Mouse (Mus musculus) intestine, postnatal 0 days (tissue): ENCODE data around the gene Sorbs2. TPM values are rescaled to one million over a fixed set of nuclear protein-coding genes. Genes with fewer than 3 reads are reported as not detected.
A peak's percentile ranks its signal among the peaks of the same experiment; 100 is the strongest.

Experiments used
- ATAC-seq: fragments of 200-750 bp; cut with Nextera tagmentation; 2 replicates; pipeline ENCODE4 v1.8.0; 2017; ENCODE audit warnings: mild to moderate bottlenecking, moderate TSS enrichment, moderate library complexity
- H3K27ac ChIP-seq: fragments of 300-500 bp; sonication (generic); 2 replicates; pipeline ENCODE4 v1.5.1; 2014; ENCODE audit warnings: mild to moderate bottlenecking, low read depth, low read length, moderate library complexity
- H3K27me3 ChIP-seq: fragments of 300-500 bp; sonication (generic); replicated peaks from 2 replicates; pipeline ENCODE4 v1.6.1; 2014; ENCODE audit warnings: low read length, mixed read lengths; ENCODE audit not compliant: control insufficient read depth, insufficient read depth
- H3K36me3 ChIP-seq: fragments of 300-500 bp; sonication (generic); 2 replicates; pipeline ENCODE4 v1.6.1; 2014; ENCODE audit warnings: mild to moderate bottlenecking, moderate library complexity; ENCODE audit not compliant: control insufficient read depth, insufficient read depth
- H3K4me1 ChIP-seq: fragments of 300-500 bp; sonication (generic); replicated peaks from 2 replicates; pipeline ENCODE4 v1.6.1; 2014; ENCODE audit warnings: antibody characterized with exemption, low read length, mixed read lengths; ENCODE audit not compliant: control insufficient read depth, insufficient read depth
- H3K4me2 ChIP-seq: fragments of 300-500 bp; sonication (generic); replicated peaks from 2 replicates; pipeline ENCODE4 v1.6.1; 2014; ENCODE audit warnings: low read depth, mild to moderate bottlenecking, moderate library complexity
- H3K4me3 ChIP-seq: fragments of 300-500 bp; sonication (generic); 2 replicates; pipeline ENCODE4 v1.5.1; 2014; ENCODE audit warnings: low read depth, low read length
- H3K9ac ChIP-seq: fragments of 300-500 bp; sonication (generic); 2 replicates; pipeline ENCODE4 v1.6.1; 2014; ENCODE audit warnings: mild to moderate bottlenecking, low read depth, low read length
- H3K9me3 ChIP-seq: fragments of 300-500 bp; sonication (generic); 2 replicates; pipeline ENCODE4 v1.6.1; 2016; ENCODE audit warnings: mixed run types; ENCODE audit not compliant: control insufficient read depth
- CTCF ChIP-seq: sonication (generic); IDR thresholded peaks from 2 replicates; pipeline ENCODE4 v1.5.1; 2016; ENCODE audit warnings: low read depth, mild to moderate bottlenecking, control low read depth, antibody characterized with exemption, moderate library complexity
- WGBS: fragments of 180-500 bp; shearing (Covaris S2); extraction: QIAGEN DNeasy Blood & Tissue Kit; methylation state at CpG from one replicate; pipeline ENCODE4 v1.1.7; 2014; 5-methylcytosine and 5-hydroxymethylcytosine counted together
- polyA plus RNA-seq: library from polyadenylated mRNA; unstranded; fragments of >200 nt; fragmentation: Nextera tagmentation; extraction: Ambion mirVana; gene quantifications from 2 replicates; pipeline ENCODE4 v1.2.1, GENCODE M21; 2015

The Sorbs2 gene
- polyA plus RNA-seq, 1 experiment from 2014 or later: 16.0 TPM

DNA sequence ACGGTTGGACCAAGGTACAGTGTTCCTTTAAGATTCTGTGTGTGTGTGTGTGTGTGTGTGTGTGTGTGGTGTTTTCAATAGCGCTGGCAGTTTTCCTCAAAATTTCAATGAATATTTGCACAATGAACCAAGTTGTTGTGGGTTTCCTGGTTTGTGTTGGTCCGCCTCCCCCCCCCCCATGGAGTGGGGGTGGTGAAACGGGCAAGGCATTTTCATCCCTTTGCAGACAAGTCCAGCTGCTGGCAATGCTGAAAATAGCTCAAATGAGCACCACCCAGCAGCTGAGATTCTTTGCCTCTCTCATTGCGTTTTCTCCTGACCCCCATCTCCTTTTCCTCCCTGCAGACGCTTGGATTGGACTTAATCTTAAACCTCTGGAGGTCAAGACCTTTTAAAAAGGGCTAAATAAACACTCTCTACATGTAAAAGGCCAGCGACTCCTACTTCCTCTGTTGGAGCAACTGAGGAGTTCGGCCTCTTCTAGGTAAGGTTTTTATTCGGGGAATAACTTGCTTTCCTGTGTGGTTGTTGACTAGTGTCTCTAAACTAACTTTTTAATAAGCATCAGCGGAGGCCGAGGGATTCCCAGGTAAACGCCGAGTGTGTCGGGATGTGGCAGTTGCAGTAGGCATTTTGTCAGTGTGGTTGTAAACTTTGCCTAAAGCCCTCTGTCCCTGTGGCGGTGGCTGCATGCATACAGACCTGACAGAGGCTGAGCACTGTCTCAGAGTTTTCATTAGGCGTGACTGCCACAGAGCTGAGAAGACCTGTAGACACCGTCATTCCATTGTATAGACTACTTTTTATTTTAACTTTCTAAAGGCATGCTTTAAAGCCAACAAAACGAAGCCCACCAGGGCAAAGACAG, 151.1 kb downstream of the Sorbs2 start:
- no peaks in the 10 kb centered on the region for H3K36me3 ChIP-seq
- peak overlapping the region; percentile 55 for H3K4me2 ChIP-seq
- no peak for ATAC-seq
- H3K4me1 ChIP-seq: peaks cover 8% of the 10 kb centered on the region; the same call in 1 of the 2 replicates
- H3K4me3 ChIP-seq: peak overlapping the region; percentile 9
- TF ChIP-seq CTCF: no peak
- H3K27me3 ChIP-seq: no peaks in the 10 kb centered on the region
- peak overlapping the region; percentile 8; the same call in 1 of the 2 replicates for H3K27ac ChIP-seq
- WGBS: 20% methylated on average over 18 of the region's 18 CpGs
- no peaks in the 10 kb centered on the region for H3K9me3 ChIP-seq
- H3K9ac ChIP-seq: 0 out of 2 replicates have a peak overlapping the region, but pooled peaks have one; percentile 1

DNA sequence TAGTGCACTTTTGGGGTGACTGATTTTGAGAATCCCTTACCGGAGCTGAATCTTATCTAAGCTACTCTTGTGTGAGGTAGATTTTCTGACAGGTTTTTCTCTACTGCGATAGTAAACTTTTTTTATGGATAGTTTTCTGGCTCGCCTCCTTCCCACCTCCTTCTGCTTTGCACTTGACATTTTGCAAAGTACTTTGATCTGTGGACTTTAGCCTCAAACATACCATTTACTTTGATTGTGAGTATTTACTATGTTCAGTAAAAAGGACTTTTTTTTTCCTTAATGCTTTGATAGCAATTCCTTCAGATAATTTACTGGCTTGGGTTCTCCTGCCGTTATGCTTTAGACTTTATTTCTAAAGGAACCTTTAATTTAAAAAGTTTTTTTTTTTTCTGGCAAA, 151.9 kb downstream of the Sorbs2 start:
- H3K36me3 ChIP-seq: no peaks in the 10 kb centered on the region
- no peak for TF ChIP-seq CTCF
- 33% methylated on average over 4 of the region's 4 CpGs for WGBS
- H3K9me3 ChIP-seq: no peaks in the 10 kb centered on the region
- peaks cover 8% of the 10 kb centered on the region; the same call in 1 of the 2 replicates for H3K4me1 ChIP-seq
- ATAC-seq: peak; percentile 65
- peak overlapping the region; percentile 9; the same call in 1 of the 2 replicates for H3K4me3 ChIP-seq
- H3K27me3 ChIP-seq: no peaks in the 10 kb centered on the region
- 0 out of 2 replicates have a peak overlapping the region, but pooled peaks have one; percentile 8 for H3K27ac ChIP-seq
- H3K4me2 ChIP-seq: peak overlapping the region; percentile 55
- H3K9ac ChIP-seq: no peak overlapping the region

DNA sequence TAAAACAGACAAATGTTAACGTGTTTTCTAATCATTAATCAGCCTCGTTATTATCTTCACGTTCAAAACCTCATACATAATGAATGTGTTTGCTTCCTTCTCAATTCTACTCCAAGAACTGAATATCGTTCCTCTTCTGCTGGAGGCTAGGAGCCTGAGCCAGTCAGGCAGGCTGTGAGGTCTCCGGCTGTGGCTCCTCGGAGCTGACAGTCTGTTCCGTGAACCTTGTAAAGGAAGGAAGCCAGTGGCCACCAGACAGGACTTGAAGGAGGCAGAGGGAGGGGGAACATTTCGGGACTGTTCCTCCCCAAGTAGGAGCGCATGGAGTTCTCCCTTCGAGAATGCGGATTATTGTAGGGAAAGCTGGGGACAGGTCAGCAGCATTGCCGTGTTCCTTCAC, 153.0 kb downstream of the Sorbs2 start:
- H3K4me3 ChIP-seq: no peak overlapping the region
- no peak for ATAC-seq
- no peak overlapping the region for H3K4me2 ChIP-seq
- H3K9me3 ChIP-seq: no peaks in the 10 kb centered on the region
- no peak overlapping the region for H3K9ac ChIP-seq
- H3K27ac ChIP-seq: no peak overlapping the region
- H3K27me3 ChIP-seq: no peaks in the 10 kb centered on the region
- H3K4me1 ChIP-seq: peaks cover 8% of the 10 kb centered on the region; the same call in 1 of the 2 replicates
- TF ChIP-seq CTCF: no peak
- H3K36me3 ChIP-seq: no peaks in the 10 kb centered on the region
- WGBS: 44% methylated on average over 12 of the region's 12 CpGs

DNA sequence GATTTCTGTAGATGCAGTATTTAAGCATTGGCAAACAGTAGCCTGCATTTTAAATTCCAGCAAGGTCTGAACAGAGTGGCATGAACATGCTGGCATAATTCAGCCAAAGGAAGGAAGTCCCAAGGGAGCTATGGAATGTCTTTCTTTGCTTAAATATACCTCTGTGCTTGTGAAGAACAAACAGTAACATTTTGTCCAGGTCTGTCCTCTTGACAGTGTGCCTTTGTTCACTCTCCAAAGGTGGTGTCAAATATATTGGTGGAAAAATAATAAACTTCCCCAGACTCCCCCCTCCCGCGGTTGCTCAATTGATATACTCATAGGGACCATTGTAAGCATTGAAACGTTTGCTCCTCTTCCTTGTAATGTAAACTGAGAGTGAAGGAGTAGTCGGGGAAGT, 154.0 kb downstream of the Sorbs2 start:
- Histone ChIP-seq H3K4me2 (no peak overlapping the region), H3K27me3 (no peaks in the 10 kb centered on the region), H3K27ac (no peak overlapping the region), H3K9me3 (no peaks in the 10 kb centered on the region), H3K9ac (no peak overlapping the region), H3K36me3 (no peaks in the 10 kb centered on the region), H3K4me1 (peaks cover 8% of the 10 kb centered on the region; the same call in 1 of the 2 replicates), H3K4me3 (no peak overlapping the region)
- no peak for ATAC-seq
- no peak for TF ChIP-seq CTCF
- 18% methylated on average over 4 of the region's 4 CpGs for WGBS

DNA sequence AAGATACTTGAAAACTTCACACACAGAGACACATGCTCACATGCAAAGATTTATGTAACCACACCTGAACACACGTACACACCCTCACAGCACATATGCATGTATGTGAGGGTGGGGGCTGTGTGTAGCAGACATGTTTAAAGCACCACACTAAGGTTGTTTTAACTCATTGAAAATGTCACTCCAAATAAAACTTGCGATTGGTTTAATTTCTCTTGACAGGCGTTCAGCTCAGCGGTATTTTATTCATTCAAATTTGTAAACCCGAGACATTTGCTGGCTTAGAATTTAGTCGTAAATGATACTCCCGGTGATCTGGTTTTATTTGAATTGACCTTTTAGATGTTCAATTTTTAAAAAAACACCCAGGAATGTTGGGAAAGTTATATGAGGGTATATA, 158.6 kb downstream of the Sorbs2 start:
- no peak for ATAC-seq
- Histone ChIP-seq H3K9me3 (no peaks in the 10 kb centered on the region), H3K4me2 (no peak overlapping the region), H3K9ac (no peak overlapping the region), H3K27me3 (no peaks in the 10 kb centered on the region), H3K4me1 (peaks cover 4% of the 10 kb centered on the region; the same call in 1 of the 2 replicates), H3K27ac (no peak overlapping the region), H3K36me3 (no peaks in the 10 kb centered on the region), H3K4me3 (no peak overlapping the region)
- no peak for TF ChIP-seq CTCF
- WGBS: 93% methylated on average over 7 of the region's 7 CpGs

DNA sequence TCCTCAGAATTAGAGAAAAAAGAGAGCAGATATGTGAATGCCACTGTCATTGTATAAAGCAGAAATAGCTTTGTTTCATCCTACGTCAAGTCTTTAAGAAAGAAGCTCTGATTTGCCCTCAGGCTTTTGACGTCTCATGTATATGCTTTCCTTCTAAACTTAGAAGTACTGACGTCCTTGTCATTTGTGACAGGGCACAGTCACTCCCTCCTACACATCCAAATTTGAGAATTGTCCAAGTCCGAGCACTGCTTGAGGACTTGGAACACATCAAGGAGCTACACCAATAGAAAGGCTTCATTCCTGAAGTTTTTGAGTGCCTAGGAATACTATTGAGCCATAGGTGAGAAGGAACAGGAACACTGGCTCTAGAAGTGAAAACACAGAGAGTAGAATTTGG, 165.6 kb downstream of the Sorbs2 start:
- no peaks in the 10 kb centered on the region for H3K4me1 ChIP-seq
- no peaks in the 10 kb centered on the region for H3K27me3 ChIP-seq
- no peak overlapping the region for H3K4me2 ChIP-seq
- WGBS: 92% methylated on average over 4 of the region's 4 CpGs
- no peak for TF ChIP-seq CTCF
- H3K4me3 ChIP-seq: no peak overlapping the region
- no peak overlapping the region for H3K9ac ChIP-seq
- H3K27ac ChIP-seq: no peak overlapping the region
- no peaks in the 10 kb centered on the region for H3K36me3 ChIP-seq
- no peaks in the 10 kb centered on the region for H3K9me3 ChIP-seq
- no peak for ATAC-seq
